Mouse (Mus musculus) midbrain, embryonic 10.5 days (tissue): Measurements from ENCODE around the gene Ndufb7. TPM values are rescaled to one million over a fixed set of nuclear protein-coding genes. Genes with fewer than 3 reads are reported as not detected.
"Not testable (repeated sequence)": the region's sequence is repeated elsewhere in the genome, so short reads cannot be mapped to it uniquely, and the experiment has no call there.

ENCODE experiments used
- DNase-seq: peaks from one replicate; pipeline ENCODE4 v3.0.0-alpha.2; 2017; ENCODE audit warnings: low spot score
- H3K27ac ChIP-seq: fragments of 300-500 bp; sonication (generic); replicated peaks from 2 replicates; pipeline ENCODE4 v1.5.1; 2016; ENCODE audit warnings: mild to moderate bottlenecking
- H3K27me3 ChIP-seq: fragments of 300-500 bp; sonication (generic); 2 replicates; pipeline ENCODE4 v1.6.1; 2016; ENCODE audit warnings: low read depth, mild to moderate bottlenecking; ENCODE audit not compliant: poor library complexity, severe bottlenecking
- H3K36me3 ChIP-seq: fragments of 300-500 bp; sonication (generic); 2 replicates; pipeline ENCODE4 v1.6.1; 2016; ENCODE audit warnings: mild to moderate bottlenecking, moderate library complexity
- H3K4me1 ChIP-seq: fragments of 300-500 bp; sonication (generic); 2 replicates; pipeline ENCODE4 v1.6.1; 2016
- H3K4me3 ChIP-seq: fragments of 300-500 bp; sonication (generic); 2 replicates; pipeline ENCODE4 v1.5.1; 2016; ENCODE audit warnings: mild to moderate bottlenecking, moderate library complexity
- H3K9me3 ChIP-seq: fragments of 300-500 bp; sonication (generic); replicated peaks from 2 replicates; pipeline ENCODE4 v1.6.1; 2016; ENCODE audit warnings: mild to moderate bottlenecking
- WGBS: fragments of 180-500 bp; shearing (Covaris S2); methylation state at CpG from one replicate; pipeline ENCODE4 v1.1.7; 2016; 5-methylcytosine and 5-hydroxymethylcytosine counted together
- polyA plus RNA-seq: library from polyadenylated mRNA; unstranded; fragments of >200 nt; fragmentation: Nextera tagmentation; extraction: Ambion mirVana; gene quantifications from 2 replicates; pipeline ENCODE4 v1.2.1, GENCODE M21; 2016

Ndufb7 gene
- polyA plus RNA-seq, 1 experiment from 2014 or later = 354 TPM

DNA sequence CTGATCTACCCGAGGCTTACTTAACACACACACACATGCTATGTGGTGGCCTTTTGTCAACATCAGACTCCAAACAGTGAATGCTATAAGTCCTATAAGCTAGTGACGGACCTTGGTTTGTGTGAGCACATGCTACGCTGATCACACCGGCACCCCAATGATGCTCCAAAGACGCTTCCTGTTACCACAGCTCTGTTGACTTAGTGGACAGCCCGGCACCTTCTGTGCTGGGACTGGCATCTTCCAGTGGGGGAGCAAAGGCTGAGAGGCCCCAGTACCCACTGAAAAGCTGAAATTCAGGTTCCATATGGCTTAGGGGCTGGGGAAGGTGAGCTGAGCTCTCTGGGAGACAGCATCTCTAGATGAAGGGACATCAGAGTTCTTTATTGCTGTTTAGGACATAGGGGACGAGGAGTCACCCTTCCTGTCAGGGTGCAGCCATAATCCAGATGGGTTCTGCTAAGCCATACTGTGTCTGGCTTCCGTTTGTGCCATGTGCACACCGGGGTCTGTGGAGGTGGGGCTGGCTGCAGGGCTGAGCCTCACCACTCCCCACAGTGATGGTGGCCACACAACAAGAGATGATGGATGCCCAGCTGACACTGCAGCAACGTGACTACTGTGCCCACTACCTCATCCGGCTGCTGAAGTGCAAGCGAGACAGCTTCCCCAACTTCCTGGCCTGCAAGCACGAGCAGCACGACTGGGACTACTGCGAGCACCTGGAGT, 4.0 kb downstream of the Ndufb7 start:
- H3K27ac ChIP-seq = no peak overlapping the region
- peaks cover 69% of the 10 kb centered on the region for H3K36me3 ChIP-seq
- H3K4me3 ChIP-seq = no peak overlapping the region
- WGBS = 92% methylated on average over 15 of the region's 15 CpGs
- no peaks in the 10 kb centered on the region for H3K27me3 ChIP-seq
- DNase-seq = no peak
- no peaks in the 10 kb centered on the region for H3K9me3 ChIP-seq
- peaks cover 28% of the 10 kb centered on the region for H3K4me1 ChIP-seq

GRCm38 (mm10) chr8:83571001-83571340, 4.5 kb downstream of the Ndufb7 start:
- not testable (repeated sequence) for DNase-seq, H3K4me3 ChIP-seq, H3K27ac ChIP-seq, H3K27me3 ChIP-seq, H3K9me3 ChIP-seq
- peaks cover 34% of the 10 kb centered on the region for H3K4me1 ChIP-seq
- 96% methylated on average over 7 of the region's 7 CpGs for WGBS
- H3K36me3 ChIP-seq = peaks cover 74% of the 10 kb centered on the region

DNA sequence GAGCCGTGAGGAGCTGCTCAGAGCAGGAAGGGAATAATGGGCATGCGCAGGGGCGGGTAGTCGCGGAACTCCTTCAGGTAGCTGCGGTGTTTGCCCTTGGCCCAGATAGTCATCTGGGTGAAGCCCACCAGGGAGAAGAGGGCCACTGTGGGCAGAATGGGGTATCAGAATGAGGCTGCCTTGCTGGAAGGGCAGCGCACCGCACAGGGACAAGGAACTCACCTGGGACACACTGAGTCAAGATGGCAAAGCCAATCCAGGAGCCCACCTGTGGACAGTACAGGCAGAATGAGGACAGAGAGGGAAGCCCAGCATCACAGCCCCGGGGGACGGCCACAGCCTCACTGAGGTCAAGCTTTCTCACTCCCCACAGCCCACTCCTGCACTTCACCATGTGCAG, 5.3 kb downstream of the Ndufb7 start:
- Histone ChIP-seq H3K27ac (no peak overlapping the region), H3K27me3 (no peaks in the 10 kb centered on the region), H3K4me1 (peaks cover 42% of the 10 kb centered on the region), H3K4me3 (no peak overlapping the region), H3K36me3 (peaks cover 77% of the 10 kb centered on the region), H3K9me3 (no peaks in the 10 kb centered on the region)
- peak; percentile 10 for DNase-seq
- 95% methylated on average over 10 of the region's 10 CpGs for WGBS

DNA sequence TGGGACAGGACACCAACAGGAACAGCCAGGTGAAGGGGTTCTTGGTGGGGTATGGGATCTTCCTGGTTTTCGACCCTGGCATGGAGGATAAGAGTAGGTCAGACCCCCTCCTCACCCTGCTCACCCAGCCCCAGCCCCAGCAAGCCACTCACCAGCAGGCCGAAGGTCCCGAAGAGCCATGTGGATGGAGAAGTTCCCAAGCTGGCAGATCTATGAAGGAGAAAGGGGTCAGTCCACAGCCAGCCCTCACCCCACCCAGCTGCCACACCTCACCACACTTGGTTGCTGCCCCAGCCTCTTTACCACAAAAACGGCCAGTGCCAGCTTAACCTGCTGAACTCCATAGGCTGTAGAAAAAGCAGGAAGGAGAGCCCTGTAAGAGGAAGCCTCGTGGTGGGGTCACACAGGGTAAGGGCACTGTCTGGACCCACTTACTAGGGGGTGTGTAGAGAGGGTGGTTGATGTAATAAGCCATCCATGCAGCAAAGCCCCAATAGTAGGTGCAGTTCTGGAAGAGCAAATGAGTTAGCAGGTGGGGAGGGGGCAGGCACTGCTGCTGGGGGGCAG, 5.9 kb downstream of the Ndufb7 start:
- Histone ChIP-seq H3K27me3 (no peaks in the 10 kb centered on the region), H3K36me3 (peaks cover 77% of the 10 kb centered on the region), H3K4me3 (no peak overlapping the region), H3K9me3 (no peaks in the 10 kb centered on the region), H3K4me1 (peaks cover 44% of the 10 kb centered on the region), H3K27ac (no peak overlapping the region)
- 90% methylated on average over 5 of the region's 5 CpGs for WGBS
- no peak for DNase-seq

GRCm38 (mm10) chr8:83573140-83573875, 6.8 kb downstream of the Ndufb7 start:
- 87% methylated on average over 18 of the region's 18 CpGs for WGBS
- no peak overlapping the region for H3K27ac ChIP-seq
- DNase-seq = peak; percentile 14
- H3K27me3 ChIP-seq = no peaks in the 10 kb centered on the region
- H3K9me3 ChIP-seq = no peaks in the 10 kb centered on the region
- H3K4me3 ChIP-seq = no peak overlapping the region
- H3K4me1 ChIP-seq = peaks cover 42% of the 10 kb centered on the region
- peaks cover 77% of the 10 kb centered on the region for H3K36me3 ChIP-seq

DNA sequence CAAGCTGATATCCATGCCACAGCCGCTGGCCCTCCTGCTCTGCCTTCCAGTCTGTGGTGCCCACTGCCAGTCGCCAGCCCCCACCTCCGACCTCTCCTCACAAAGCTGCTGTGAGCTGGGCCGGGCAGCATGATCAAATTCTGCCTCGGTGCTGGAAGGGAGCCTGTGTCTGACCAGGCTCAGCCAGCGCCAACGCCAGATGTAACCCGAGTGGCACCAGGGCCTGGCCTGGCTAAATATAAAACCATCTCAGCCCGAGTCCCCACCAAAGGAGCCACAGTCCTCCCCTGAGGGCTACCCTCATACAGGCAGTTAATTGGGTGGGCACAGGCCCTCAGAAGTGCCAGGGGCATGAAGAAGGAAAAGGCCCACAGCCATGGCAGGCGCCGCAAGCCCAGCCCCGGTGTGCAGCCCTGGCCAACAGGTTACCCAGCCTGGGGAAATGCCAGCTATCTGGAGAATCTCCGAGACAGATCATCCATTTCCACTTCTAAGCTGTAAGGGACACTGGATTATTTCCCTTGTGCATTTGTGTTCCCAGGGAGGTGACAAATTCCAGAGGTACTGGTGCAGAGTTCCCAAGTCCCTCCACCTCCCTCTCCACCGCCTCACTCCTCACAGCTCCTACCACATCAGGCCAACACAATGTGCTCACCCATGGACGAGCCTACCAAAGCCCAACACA, 8.3 kb downstream of the Ndufb7 start:
- no peaks in the 10 kb centered on the region for H3K9me3 ChIP-seq
- H3K4me3 ChIP-seq = no peak overlapping the region
- H3K36me3 ChIP-seq = peaks cover 76% of the 10 kb centered on the region
- no peak for DNase-seq
- no peaks in the 10 kb centered on the region for H3K27me3 ChIP-seq
- H3K4me1 ChIP-seq = peaks cover 49% of the 10 kb centered on the region
- H3K27ac ChIP-seq = no peak overlapping the region
- WGBS = 87% methylated on average over 15 of the region's 15 CpGs

DNA sequence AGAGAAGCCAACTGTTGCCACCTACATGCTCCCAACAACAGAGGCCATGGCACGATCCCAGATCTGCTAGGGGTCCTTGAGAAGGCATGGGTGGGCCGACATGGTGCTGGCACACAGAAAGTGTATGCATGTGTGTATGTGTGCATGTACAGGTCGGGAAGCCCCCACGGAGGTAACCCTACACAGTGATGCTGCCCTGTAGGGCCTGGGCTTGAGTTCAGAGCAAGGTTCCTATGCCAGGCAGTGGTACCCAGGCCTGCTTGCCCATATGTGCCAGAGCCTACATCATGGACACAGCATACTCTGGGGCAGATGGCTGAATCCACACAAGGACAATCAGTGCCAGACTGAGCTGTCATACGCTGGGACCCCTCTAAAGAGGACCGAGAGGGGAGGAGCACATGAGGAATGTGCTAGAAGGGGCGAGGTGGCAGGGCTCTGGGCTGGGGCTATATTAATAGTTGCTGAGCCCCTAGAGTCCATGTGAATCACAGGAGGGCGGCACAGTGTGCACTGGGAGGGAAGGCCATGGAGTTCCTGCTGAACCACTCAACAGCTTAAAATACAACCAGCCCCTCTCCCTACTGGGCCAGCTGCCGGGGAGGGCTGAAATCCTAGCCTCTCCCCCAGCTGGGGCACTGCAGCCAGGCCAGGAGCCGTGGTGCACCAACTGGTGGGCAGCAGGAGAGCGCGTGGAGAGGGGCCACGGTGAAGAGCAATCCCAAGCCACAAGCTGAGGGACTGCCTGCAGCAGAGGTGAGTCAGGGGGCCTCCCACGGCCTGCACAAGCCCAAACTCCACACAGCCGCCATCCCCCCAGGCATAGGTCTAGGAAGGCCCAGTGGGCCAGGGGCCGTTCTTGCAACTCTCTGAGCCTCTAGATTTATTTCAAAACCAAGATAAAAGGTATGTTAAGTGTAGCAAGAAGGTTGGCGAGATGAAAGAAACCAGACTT, 9.4 kb downstream of the Ndufb7 start:
- 80% methylated on average over 17 of the region's 17 CpGs for WGBS
- Histone ChIP-seq H3K36me3 (peaks cover 75% of the 10 kb centered on the region), H3K9me3 (no peaks in the 10 kb centered on the region), H3K4me3 (no peak overlapping the region), H3K27me3 (no peaks in the 10 kb centered on the region), H3K4me1 (peaks cover 59% of the 10 kb centered on the region), H3K27ac (no peak overlapping the region)
- no peak for DNase-seq

DNA sequence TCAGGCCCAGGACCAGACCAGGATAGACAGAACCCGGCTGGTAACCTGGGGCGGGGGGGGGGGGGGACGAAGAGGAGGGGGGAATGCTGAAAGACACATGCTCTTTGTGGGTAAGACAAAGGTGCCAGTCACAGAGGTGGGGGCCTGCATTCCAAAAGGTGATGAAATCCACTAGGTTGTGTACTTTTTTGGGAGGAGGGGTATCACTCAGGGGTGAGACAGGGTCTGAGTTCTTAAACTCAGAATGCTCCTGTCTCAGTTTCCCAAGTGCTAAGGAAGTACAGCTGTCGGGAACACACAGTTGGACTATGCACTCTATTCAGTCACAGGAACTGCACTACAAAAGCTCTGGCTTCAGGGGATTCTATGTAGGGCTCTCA, 10.0 kb downstream of the Ndufb7 start:
- Histone ChIP-seq H3K27ac (no peak overlapping the region), H3K9me3 (no peaks in the 10 kb centered on the region), H3K4me1 (peaks cover 62% of the 10 kb centered on the region), H3K4me3 (no peak overlapping the region), H3K36me3 (peaks cover 70% of the 10 kb centered on the region), H3K27me3 (no peaks in the 10 kb centered on the region)
- no peak for DNase-seq
- WGBS = 69% methylated on average over 3 of the region's 4 CpGs

- H3K4me1 ChIP-seq = peaks cover 62% of the 10 kb centered on the region
- peak; percentile 13 for DNase-seq
- H3K36me3 ChIP-seq = peaks cover 66% of the 10 kb centered on the region
- H3K27me3 ChIP-seq = no peaks in the 10 kb centered on the region
- 73% methylated on average over 4 of the region's 4 CpGs for WGBS
- no peak overlapping the region for H3K4me3 ChIP-seq
- no peak overlapping the region for H3K27ac ChIP-seq
- H3K9me3 ChIP-seq = no peaks in the 10 kb centered on the region
Measured at GRCm38 (mm10) chr8:83576921-83577320, 10.4 kb downstream of the Ndufb7 start.

DNA sequence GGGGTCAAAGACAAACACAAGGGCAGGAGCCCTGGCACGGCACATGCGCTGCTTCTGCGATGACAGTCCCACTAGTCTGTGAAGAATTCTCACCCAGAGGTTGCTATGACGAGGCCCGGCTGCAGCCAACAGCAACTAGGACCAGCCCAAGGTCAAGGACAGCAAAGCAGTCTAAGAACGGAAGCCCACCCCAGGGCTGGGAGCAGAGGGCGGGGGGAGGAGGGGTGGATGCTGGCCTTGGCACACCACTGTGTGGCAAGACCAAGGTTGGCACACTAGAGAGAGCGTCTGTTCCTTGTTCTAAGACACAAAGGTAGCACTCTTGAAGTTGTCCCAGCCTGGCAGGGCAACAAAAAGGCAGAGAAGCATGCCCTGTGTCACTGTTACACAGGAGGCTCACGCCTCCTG, 10.9 kb downstream of the Ndufb7 start:
- no peaks in the 10 kb centered on the region for H3K27me3 ChIP-seq
- 60% methylated on average over 9 of the region's 9 CpGs for WGBS
- H3K36me3 ChIP-seq = peaks cover 64% of the 10 kb centered on the region
- H3K4me3 ChIP-seq = no peak overlapping the region
- DNase-seq = no peak
- no peaks in the 10 kb centered on the region for H3K9me3 ChIP-seq
- peaks cover 65% of the 10 kb centered on the region for H3K4me1 ChIP-seq
- H3K27ac ChIP-seq = no peak overlapping the region

- peak overlapping the region; percentile 42; the same call in 1 of the 2 replicates for H3K27ac ChIP-seq
- H3K4me3 ChIP-seq = no peak overlapping the region
- peaks cover 67% of the 10 kb centered on the region for H3K4me1 ChIP-seq
- H3K9me3 ChIP-seq = no peaks in the 10 kb centered on the region
- no peak for DNase-seq
- H3K27me3 ChIP-seq = no peaks in the 10 kb centered on the region
- 79% methylated on average over 17 of the region's 17 CpGs for WGBS
- H3K36me3 ChIP-seq = peaks cover 60% of the 10 kb centered on the region
Measured at GRCm38 (mm10) chr8:83578131-83579055, 11.9 kb downstream of the Ndufb7 start.
